Mouse (Mus musculus): Measurements from ENCODE around the gene Pmvk. TPM values are rescaled to one million over a fixed set of nuclear protein-coding genes. Genes with fewer than 3 reads are reported as not detected.

Pmvk gene
- polyA plus RNA-seq, 1 experiment: not detected

GRCm38 (mm10) chr3:89484766-89485524 is 30.6 kb downstream of the Pmvk start:
- no peak overlapping the region for H3K4me3 ChIP-seq (ENCODE audit: insufficient read depth, low read depth, low read length)
- peaks cover 13% of the 10 kb centered on the region; the same call in 1 of the 2 replicates for H3K4me1 ChIP-seq (ENCODE audit: control insufficient read depth, insufficient read depth, low read length)
- TF ChIP-seq CTCF (IDR thresholded peaks at IDR 0.05; ENCODE audit: insufficient read depth, low read depth, low read length) (peak; percentile 95), POLR2A (IDR thresholded peaks at IDR 0.05; ENCODE audit: insufficient read depth, low read depth, low read length) (no peak)
- no peak overlapping the region for H3K27ac ChIP-seq (ENCODE audit: insufficient read depth, low read depth, low read length)
- WGBS: 20% methylated on average over 24 of the region's 24 CpGs

DNA sequence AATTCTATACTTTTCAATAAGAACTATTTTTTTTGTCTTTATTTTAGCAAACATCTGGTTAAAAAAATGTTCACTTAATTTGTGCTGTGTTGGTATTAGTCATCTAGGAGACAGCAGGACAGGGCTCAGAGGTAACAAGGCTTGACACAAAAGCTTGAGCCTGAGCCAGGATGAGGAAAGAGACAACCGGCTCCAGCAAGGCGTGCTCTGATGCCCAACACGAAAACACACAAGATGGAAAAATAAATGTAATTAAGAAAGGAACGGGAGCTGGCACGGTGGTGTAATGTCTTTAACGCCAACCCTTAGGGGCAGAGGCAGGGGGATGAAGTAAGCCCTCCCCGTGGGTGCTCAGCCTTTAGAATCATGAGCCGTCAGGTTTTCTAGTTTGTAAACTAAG is 31.8 kb downstream of the Pmvk start:
- no peak overlapping the region for H3K4me3 ChIP-seq (ENCODE audit: insufficient read depth, low read depth, low read length)
- H3K27ac ChIP-seq (ENCODE audit: insufficient read depth, low read depth, low read length): no peak overlapping the region
- TF ChIP-seq POLR2A (IDR thresholded peaks at IDR 0.05; ENCODE audit: insufficient read depth, low read depth, low read length) (no peak), CTCF (IDR thresholded peaks at IDR 0.05; ENCODE audit: insufficient read depth, low read depth, low read length) (no peak)
- WGBS: 36% methylated on average over 8 of the region's 8 CpGs
- H3K4me1 ChIP-seq (ENCODE audit: control insufficient read depth, insufficient read depth, low read length): peaks cover 13% of the 10 kb centered on the region; the same call in 1 of the 2 replicates

GRCm38 (mm10) chr3:89486916-89487702 is 32.8 kb downstream of the Pmvk start:
- 65% methylated on average over 20 of the region's 20 CpGs for WGBS
- H3K27ac ChIP-seq (ENCODE audit: insufficient read depth, low read depth, low read length): no peak overlapping the region
- no peak overlapping the region for H3K4me3 ChIP-seq (ENCODE audit: insufficient read depth, low read depth, low read length)
- no peak for TF ChIP-seq POLR2A (IDR thresholded peaks at IDR 0.05; ENCODE audit: insufficient read depth, low read depth, low read length)
- TF ChIP-seq CTCF (IDR thresholded peaks at IDR 0.05; ENCODE audit: insufficient read depth, low read depth, low read length): no peak
- H3K4me1 ChIP-seq (ENCODE audit: control insufficient read depth, insufficient read depth, low read length): peaks cover 13% of the 10 kb centered on the region; the same call in 1 of the 2 replicates

- Histone ChIP-seq H3K27ac (ENCODE audit: insufficient read depth, low read depth, low read length) (no peak overlapping the region), H3K4me1 (ENCODE audit: control insufficient read depth, insufficient read depth, low read length) (peaks cover 8% of the 10 kb centered on the region; the same call in 1 of the 2 replicates), H3K4me3 (ENCODE audit: insufficient read depth, low read depth, low read length) (no peak overlapping the region)
- 94% methylated on average over 3 of the region's 3 CpGs for WGBS
- TF ChIP-seq CTCF (IDR thresholded peaks at IDR 0.05; ENCODE audit: insufficient read depth, low read depth, low read length): no peak
- TF ChIP-seq POLR2A (IDR thresholded peaks at IDR 0.05; ENCODE audit: insufficient read depth, low read depth, low read length): no peak
These were observed 36.4 kb downstream of the Pmvk start for GRCm38 (mm10) chr3:89490790-89491189.

DNA sequence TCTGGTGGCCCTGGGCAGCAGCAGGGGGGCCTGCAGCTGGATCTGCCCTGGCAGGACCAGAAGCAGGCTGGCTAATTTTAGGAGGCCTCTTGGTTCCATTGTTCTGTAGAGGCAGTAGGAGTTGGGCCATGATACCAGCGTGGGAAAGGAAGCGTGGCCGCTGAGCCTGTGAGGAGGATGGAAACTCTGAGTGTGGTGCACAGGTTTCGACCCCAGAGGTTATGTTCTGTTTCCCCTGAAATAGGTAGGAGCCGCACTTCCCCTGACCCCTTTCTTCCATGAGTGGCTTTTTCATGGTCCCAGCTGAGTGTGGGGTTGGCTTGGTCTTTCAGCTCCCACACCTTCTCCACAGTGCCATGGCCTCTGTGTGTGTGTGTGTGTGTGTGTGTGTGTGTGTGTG is 37.2 kb downstream of the Pmvk start:
- no peak overlapping the region for H3K27ac ChIP-seq (ENCODE audit: insufficient read depth, low read depth, low read length)
- TF ChIP-seq CTCF (IDR thresholded peaks at IDR 0.05; ENCODE audit: insufficient read depth, low read depth, low read length): no peak
- no peak for TF ChIP-seq POLR2A (IDR thresholded peaks at IDR 0.05; ENCODE audit: insufficient read depth, low read depth, low read length)
- H3K4me3 ChIP-seq (ENCODE audit: insufficient read depth, low read depth, low read length): no peak overlapping the region
- WGBS: 88% methylated on average over 5 of the region's 5 CpGs
- H3K4me1 ChIP-seq (ENCODE audit: control insufficient read depth, insufficient read depth, low read length): peaks cover 8% of the 10 kb centered on the region; the same call in 1 of the 2 replicates

- Histone ChIP-seq H3K4me3 (ENCODE audit: insufficient read depth, low read depth, low read length) (no peak overlapping the region), H3K4me1 (ENCODE audit: control insufficient read depth, insufficient read depth, low read length) (peaks cover 8% of the 10 kb centered on the region; the same call in 1 of the 2 replicates), H3K27ac (ENCODE audit: insufficient read depth, low read depth, low read length) (no peak overlapping the region)
- 75% methylated on average over 8 of the region's 8 CpGs for WGBS
- TF ChIP-seq CTCF (IDR thresholded peaks at IDR 0.05; ENCODE audit: insufficient read depth, low read depth, low read length) (no peak), POLR2A (IDR thresholded peaks at IDR 0.05; ENCODE audit: insufficient read depth, low read depth, low read length) (no peak)
These were observed 38.4 kb downstream of the Pmvk start for GRCm38 (mm10) chr3:89492701-89493151.

- WGBS: 88% methylated on average over 5 of the region's 5 CpGs
- H3K27ac ChIP-seq (ENCODE audit: insufficient read depth, low read depth, low read length): no peak overlapping the region
- no peak for TF ChIP-seq CTCF (IDR thresholded peaks at IDR 0.05; ENCODE audit: insufficient read depth, low read depth, low read length)
- TF ChIP-seq POLR2A (IDR thresholded peaks at IDR 0.05; ENCODE audit: insufficient read depth, low read depth, low read length): no peak
- H3K4me3 ChIP-seq (ENCODE audit: insufficient read depth, low read depth, low read length): no peak overlapping the region
- H3K4me1 ChIP-seq (ENCODE audit: control insufficient read depth, insufficient read depth, low read length): 0 out of 2 replicates have a peak, but pooled peaks cover 1% of the 10 kb centered on the region
These were observed 40.3 kb downstream of the Pmvk start for GRCm38 (mm10) chr3:89494630-89495029.

GRCm38 (mm10) chr3:89496366-89496765 is 42.0 kb downstream of the Pmvk start:
- no peaks in the 10 kb centered on the region for H3K4me1 ChIP-seq (ENCODE audit: control insufficient read depth, insufficient read depth, low read length)
- H3K27ac ChIP-seq (ENCODE audit: insufficient read depth, low read depth, low read length): no peak overlapping the region
- WGBS: 73% methylated on average over 3 of the region's 3 CpGs
- H3K4me3 ChIP-seq (ENCODE audit: insufficient read depth, low read depth, low read length): no peak overlapping the region
- no peak for TF ChIP-seq CTCF (IDR thresholded peaks at IDR 0.05; ENCODE audit: insufficient read depth, low read depth, low read length)
- no peak for TF ChIP-seq POLR2A (IDR thresholded peaks at IDR 0.05; ENCODE audit: insufficient read depth, low read depth, low read length)

- Histone ChIP-seq H3K27ac (ENCODE audit: insufficient read depth, low read depth, low read length) (no peak overlapping the region), H3K4me3 (ENCODE audit: insufficient read depth, low read depth, low read length) (no peak overlapping the region), H3K4me1 (ENCODE audit: control insufficient read depth, insufficient read depth, low read length) (no peaks in the 10 kb centered on the region)
- 42% methylated on average over 7 of the region's 7 CpGs for WGBS
- TF ChIP-seq POLR2A (IDR thresholded peaks at IDR 0.05; ENCODE audit: insufficient read depth, low read depth, low read length) (no peak), CTCF (IDR thresholded peaks at IDR 0.05; ENCODE audit: insufficient read depth, low read depth, low read length) (no peak)
These were observed 45.4 kb downstream of the Pmvk start for GRCm38 (mm10) chr3:89499696-89500095.

Measured in olfactory bulb, adult 2 months (tissue).